Mouse (Mus musculus) liver, embryonic 16.5 days (tissue): Measurements from ENCODE around the gene Cdcp1. TPM values are rescaled to one million over a fixed set of nuclear protein-coding genes. Genes with fewer than 3 reads are reported as not detected.

Experiments used
- ATAC-seq: fragments of 200-750 bp; cut with Nextera tagmentation; 2 replicates; pipeline ENCODE4 v1.8.0; 2017; ENCODE audit warnings: low read depth, mild to moderate bottlenecking, moderate number of reproducible peaks, moderate library complexity
- H3K27ac ChIP-seq: fragments of 300-500 bp; sonication (generic); 2 replicates; pipeline ENCODE4 v1.5.1; 2014; ENCODE audit warnings: mild to moderate bottlenecking, low read length
- H3K27me3 ChIP-seq: fragments of 300-500 bp; sonication (generic); 2 replicates; pipeline ENCODE4 v1.6.1; 2014; ENCODE audit warnings: low read depth, low read length, mixed read lengths; ENCODE audit not compliant: control insufficient read depth, insufficient read depth
- H3K36me3 ChIP-seq: fragments of 300-500 bp; sonication (generic); 2 replicates; pipeline ENCODE4 v1.6.1; 2014; ENCODE audit warnings: mild to moderate bottlenecking; ENCODE audit not compliant: control insufficient read depth, insufficient read depth
- H3K4me1 ChIP-seq: fragments of 300-500 bp; sonication (generic); 2 replicates; pipeline ENCODE4 v1.6.1; 2014; ENCODE audit warnings: low read depth, low read length, mixed read lengths; ENCODE audit not compliant: control insufficient read depth
- H3K4me2 ChIP-seq: fragments of 300-500 bp; sonication (generic); 2 replicates; pipeline ENCODE4 v1.6.1; 2014; ENCODE audit warnings: low read depth, low read length, mixed read lengths
- H3K4me3 ChIP-seq: fragments of 300-500 bp; sonication (generic); 2 replicates; pipeline ENCODE4 v1.5.1; 2014; ENCODE audit warnings: low read depth, mild to moderate bottlenecking, low read length
- H3K9ac ChIP-seq: fragments of 300-500 bp; sonication (generic); 2 replicates; pipeline ENCODE4 v1.6.1; 2014; ENCODE audit warnings: low read depth, low read length
- H3K9me3 ChIP-seq: fragments of 300-500 bp; sonication (generic); replicated peaks from 2 replicates; pipeline ENCODE4 v1.6.1; 2016; ENCODE audit warnings: low read length; ENCODE audit not compliant: control insufficient read depth
- WGBS: fragments of 180-500 bp; shearing (Covaris S2); extraction: QIAGEN DNeasy Blood & Tissue Kit; methylation state at CpG from one replicate; pipeline ENCODE4 v1.1.7; 2014; ENCODE audit not compliant: insufficient replicate concordance; 5-methylcytosine and 5-hydroxymethylcytosine counted together
- polyA plus RNA-seq: library from polyadenylated mRNA; unstranded; fragments of >200 nt; fragmentation: Nextera tagmentation; extraction: Ambion mirVana; gene quantifications from 2 replicates; pipeline ENCODE4 v1.2.1, GENCODE M21; 2015

Cdcp1 gene
- polyA plus RNA-seq, 1 experiment from 2014 or later: 1.2 TPM

DNA sequence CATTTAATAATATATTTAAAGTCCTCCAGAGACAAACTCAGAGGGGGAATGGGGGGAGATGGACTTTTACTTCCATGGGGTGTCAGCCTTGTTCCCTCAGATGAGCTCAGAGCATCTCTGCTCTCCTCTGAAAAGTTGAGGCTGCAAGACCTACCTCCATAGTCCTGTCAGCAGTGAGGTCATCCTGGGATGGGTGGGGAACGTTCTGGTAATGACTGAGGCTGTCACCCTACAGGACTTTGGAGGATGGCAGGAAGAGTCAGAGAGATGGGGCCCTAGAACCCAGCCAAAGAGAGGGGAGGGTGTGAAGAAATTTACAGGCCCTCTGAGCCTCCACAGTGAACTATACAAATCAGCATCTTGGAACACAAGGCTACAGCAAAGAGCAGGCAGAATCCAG, 64.3 kb downstream of the Cdcp1 start:
- WGBS: 17% methylated on average over 1 of the region's 1 CpGs

DNA sequence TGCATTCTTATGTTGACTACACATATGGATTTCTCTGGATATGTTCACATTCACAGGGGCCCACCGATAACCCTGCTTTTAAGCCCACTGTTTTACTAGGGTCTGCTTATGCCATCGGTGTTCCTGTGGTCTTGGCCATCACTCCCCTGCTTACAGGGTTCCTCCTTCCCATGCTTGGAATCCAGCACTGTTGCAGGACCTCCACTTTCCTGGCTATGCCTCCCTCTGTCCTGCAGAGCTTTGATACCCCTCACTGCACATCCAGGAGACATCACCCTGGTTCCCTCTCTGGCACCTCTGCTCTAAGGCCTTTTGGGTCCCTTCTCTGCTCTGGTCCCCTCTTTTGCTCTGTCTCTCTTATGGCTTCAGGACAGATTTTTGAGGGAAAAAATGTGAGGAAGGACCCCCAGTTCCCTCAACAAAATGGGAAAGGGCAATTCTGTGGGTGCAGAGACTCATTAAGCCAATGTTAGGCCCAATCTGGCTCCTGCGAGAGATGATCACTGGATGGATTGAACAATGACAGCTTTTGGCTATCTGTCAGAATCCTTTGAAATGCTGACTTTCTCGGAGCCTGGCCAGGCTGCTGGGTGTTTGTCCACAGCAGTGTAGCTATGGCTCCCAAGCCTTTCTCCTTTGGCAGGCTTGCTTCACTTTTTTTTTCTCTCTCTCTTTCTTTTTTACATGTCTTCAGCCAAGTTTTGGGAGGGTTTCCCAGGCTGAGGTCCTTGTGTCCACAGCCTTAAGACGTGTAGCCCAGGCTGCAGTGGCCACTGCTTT, 65.4 kb downstream of the Cdcp1 start, which contains the start of gene Clec3b:
Gene Clec3b (plus strand): TSS at position 706 of the 780 bp plus-strand sequence.
- ATAC-seq: no peak
- Histone ChIP-seq H3K27me3 (no peaks in the 10 kb centered on the region), H3K4me2 (no peak within 1 kb of the TSS), H3K9ac (no peak within 1 kb of the TSS), H3K27ac (no peak within 1 kb of the TSS), H3K4me1 (no peaks in the 10 kb centered on the region), H3K4me3 (no peak within 1 kb of the TSS), H3K9me3 (no peaks in the 10 kb centered on the region), H3K36me3 (no peaks in the 10 kb centered on the region)
- WGBS: 77% methylated on average over 5 of the region's 5 CpGs

More for the DNA sequence above, 64.3 kb downstream of the Cdcp1 start:
- H3K4me3 ChIP-seq: no peak overlapping the region
- H3K9ac ChIP-seq: no peak overlapping the region
- H3K36me3 ChIP-seq: no peaks in the 10 kb centered on the region
- H3K9me3 ChIP-seq: no peaks in the 10 kb centered on the region
- no peaks in the 10 kb centered on the region for H3K27me3 ChIP-seq
- H3K4me1 ChIP-seq: no peaks in the 10 kb centered on the region
- ATAC-seq: no peak
- no peak overlapping the region for H3K4me2 ChIP-seq
- H3K27ac ChIP-seq: no peak overlapping the region

- no peak for ATAC-seq
- Histone ChIP-seq H3K27ac (no peak overlapping the region), H3K9ac (no peak overlapping the region)
These were observed 67.4 kb downstream of the Cdcp1 start for GRCm38 (mm10) chr9:123148430-123148829.

DNA sequence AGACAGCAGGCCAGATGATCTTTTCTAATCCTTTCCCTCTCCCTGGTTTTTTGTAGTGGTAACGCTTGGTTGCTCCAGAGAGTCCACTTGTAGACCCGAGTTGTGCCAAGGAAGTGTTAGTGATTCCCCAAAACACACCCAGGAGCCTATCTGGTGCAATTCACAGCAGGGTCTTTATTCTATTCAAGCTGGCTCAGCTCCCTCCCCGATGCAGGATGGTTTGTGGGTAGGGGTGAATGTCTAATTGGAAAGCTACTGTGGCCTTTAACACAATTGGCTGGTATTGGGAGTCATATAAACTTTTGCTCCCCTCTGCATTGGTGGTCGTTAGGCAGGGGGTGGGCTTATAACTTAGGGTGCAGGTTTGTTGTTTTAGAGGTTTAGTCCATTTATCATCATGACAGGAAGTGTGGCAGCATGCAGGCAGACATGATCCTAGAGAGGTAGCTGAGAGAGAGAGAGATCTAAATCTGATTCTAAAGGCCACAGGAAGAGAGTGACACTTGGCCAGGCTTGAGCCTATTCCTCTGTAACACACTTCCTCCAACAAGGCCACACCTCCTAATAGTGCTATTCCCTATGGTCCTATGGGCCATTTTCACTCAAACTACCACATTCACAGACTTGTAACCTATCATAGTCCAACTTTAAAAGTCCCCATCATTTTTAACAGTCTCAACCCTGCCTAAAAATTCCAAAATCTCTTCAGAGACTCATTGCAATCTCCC, 75.8 kb downstream of the Cdcp1 start:
- no peaks in the 10 kb centered on the region for H3K27me3 ChIP-seq
- no peak overlapping the region for H3K4me3 ChIP-seq
- H3K36me3 ChIP-seq: peaks cover 9% of the 10 kb centered on the region
- no peak overlapping the region for H3K4me2 ChIP-seq
- H3K9me3 ChIP-seq: no peaks in the 10 kb centered on the region
- no peaks in the 10 kb centered on the region for H3K4me1 ChIP-seq
- no peak overlapping the region for H3K27ac ChIP-seq
- ATAC-seq: no peak
- WGBS: 66% methylated on average over 4 of the region's 4 CpGs
- no peak overlapping the region for H3K9ac ChIP-seq

More at GRCm38 (mm10) chr9:123148430-123148829, 67.4 kb downstream of the Cdcp1 start:
- Histone ChIP-seq H3K4me2 (no peak overlapping the region), H3K4me3 (no peak overlapping the region), H3K27me3 (no peaks in the 10 kb centered on the region), H3K4me1 (no peaks in the 10 kb centered on the region), H3K9me3 (no peaks in the 10 kb centered on the region), H3K36me3 (no peaks in the 10 kb centered on the region)
- WGBS: 71% methylated on average over 5 of the region's 5 CpGs

GRCm38 (mm10) chr9:123138891-123139474, 76.9 kb downstream of the Cdcp1 start:
- H3K4me1 ChIP-seq: no peaks in the 10 kb centered on the region
- 74% methylated on average over 5 of the region's 5 CpGs for WGBS
- H3K4me3 ChIP-seq: no peak overlapping the region
- H3K4me2 ChIP-seq: no peak overlapping the region
- H3K9me3 ChIP-seq: no peaks in the 10 kb centered on the region
- peaks cover 12% of the 10 kb centered on the region for H3K36me3 ChIP-seq
- H3K27me3 ChIP-seq: no peaks in the 10 kb centered on the region
- H3K27ac ChIP-seq: no peak overlapping the region
- H3K9ac ChIP-seq: no peak overlapping the region
- ATAC-seq: peak; percentile 53; the same call in 1 of the 2 replicates

DNA sequence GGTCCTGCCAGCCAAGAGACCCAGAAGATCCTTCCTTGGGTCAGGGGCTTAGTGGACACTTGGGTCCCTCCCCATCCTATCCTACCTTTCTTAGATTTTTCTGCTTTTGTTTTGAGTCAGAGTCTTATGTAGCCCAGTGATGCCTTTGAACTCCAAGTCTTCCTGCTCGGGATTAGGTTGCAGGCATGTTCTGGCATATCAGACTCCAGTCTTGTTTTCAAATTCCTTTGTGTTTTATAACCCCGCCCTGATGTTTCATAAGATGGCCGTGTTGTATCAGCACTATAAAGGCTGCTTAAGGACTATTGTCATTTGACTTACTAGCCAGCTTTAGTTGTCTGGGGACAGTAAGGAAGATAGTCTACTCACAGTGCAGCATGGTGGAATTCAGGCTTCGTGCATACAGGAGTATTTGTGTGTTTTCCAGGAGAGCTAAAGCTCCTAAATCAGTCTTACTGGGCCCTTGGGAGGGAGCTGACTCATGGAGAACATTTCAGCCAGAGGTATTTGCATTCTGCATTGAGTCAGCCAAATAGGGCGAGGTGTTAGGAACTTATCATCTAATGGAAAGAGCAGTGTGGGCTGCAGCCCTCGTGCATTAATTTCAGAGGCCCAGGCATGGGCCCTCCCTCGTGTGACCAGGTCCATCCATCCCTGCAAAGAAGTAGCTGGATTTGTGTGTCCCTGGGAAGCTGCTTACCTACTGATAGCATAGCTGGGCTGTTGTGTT, 78.7 kb downstream of the Cdcp1 start:
- Histone ChIP-seq H3K36me3 (peaks cover 18% of the 10 kb centered on the region), H3K27ac (no peak overlapping the region)
- WGBS: 70% methylated on average over 7 of the region's 7 CpGs

GRCm38 (mm10) chr9:123132994-123133393, 82.8 kb downstream of the Cdcp1 start:
- Histone ChIP-seq H3K9ac (no peak overlapping the region), H3K9me3 (no peaks in the 10 kb centered on the region), H3K27ac (no peak overlapping the region), H3K27me3 (no peaks in the 10 kb centered on the region), H3K4me2 (no peak overlapping the region), H3K4me3 (no peak overlapping the region), H3K4me1 (no peaks in the 10 kb centered on the region), H3K36me3 (peaks cover 21% of the 10 kb centered on the region)
- ATAC-seq: no peak
- WGBS: 78% methylated on average over 3 of the region's 3 CpGs

More for the DNA sequence above, 78.7 kb downstream of the Cdcp1 start:
- no peak overlapping the region for H3K4me2 ChIP-seq
- no peak overlapping the region for H3K4me3 ChIP-seq
- no peaks in the 10 kb centered on the region for H3K9me3 ChIP-seq
- no peak for ATAC-seq
- no peaks in the 10 kb centered on the region for H3K4me1 ChIP-seq
- H3K9ac ChIP-seq: no peak overlapping the region
- H3K27me3 ChIP-seq: no peaks in the 10 kb centered on the region

GRCm38 (mm10) chr9:123127663-123128062, 88.2 kb downstream of the Cdcp1 start:
- peaks cover 3% of the 10 kb centered on the region for H3K36me3 ChIP-seq
- H3K9ac ChIP-seq: no peak overlapping the region
- H3K27me3 ChIP-seq: no peaks in the 10 kb centered on the region
- no peaks in the 10 kb centered on the region for H3K9me3 ChIP-seq
- peaks cover 11% of the 10 kb centered on the region for H3K4me1 ChIP-seq
- WGBS: 88% methylated on average over 6 of the region's 6 CpGs
- no peak overlapping the region for H3K4me2 ChIP-seq
- ATAC-seq: no peak
- H3K27ac ChIP-seq: no peak overlapping the region
- no peak overlapping the region for H3K4me3 ChIP-seq
